8 mouse cellular contexts compared by ENCODE assay signal in the genomic region with DNA sequence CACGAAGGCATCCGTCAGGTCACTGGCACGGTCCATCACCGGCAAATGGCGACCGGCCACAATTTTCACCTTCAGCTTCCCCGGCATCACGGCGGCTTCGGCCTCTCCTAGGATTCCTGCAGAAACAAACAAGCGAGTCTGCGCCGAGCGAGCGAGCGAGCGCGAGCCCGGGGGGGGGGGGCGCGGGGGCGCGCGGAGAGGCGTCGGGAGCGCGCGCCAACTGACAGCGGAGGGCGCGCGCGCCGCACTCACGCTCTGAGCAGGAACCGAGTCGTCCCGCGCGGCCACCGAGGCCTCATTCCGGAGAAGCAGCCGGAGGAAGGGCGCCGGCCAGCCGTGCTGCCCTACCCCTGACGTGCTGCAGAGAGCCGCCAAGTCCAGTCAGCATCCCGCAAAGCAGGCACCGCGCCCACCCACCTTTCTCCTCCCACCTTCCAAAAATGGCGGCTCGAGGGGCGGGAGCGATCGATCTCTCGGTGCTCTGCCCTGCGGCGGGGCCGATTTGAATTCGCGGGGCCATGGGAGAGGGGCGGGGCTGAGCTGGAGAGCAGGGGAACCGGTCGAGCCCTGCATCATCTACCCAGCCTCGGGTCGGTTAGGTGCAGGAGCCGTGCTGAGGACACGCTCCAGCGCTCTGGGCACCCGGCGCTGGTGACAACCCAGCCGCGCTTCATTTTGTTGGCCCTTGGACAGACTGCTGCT. TPM values are rescaled to one million over a fixed set of nuclear protein-coding genes. Genes with fewer than 3 reads are reported as not detected.
A peak's percentile ranks its signal among the peaks of the same experiment; 100 is the strongest.
DNase-seq lines count a peak whose midpoint lies in the region; ATAC-seq and TF ChIP-seq lines count a peak whose summit lies in the region.

A gene (minus strand): TSS at position 461 of the 702 bp plus-strand sequence.

- H3K9me3 ChIP-seq in forebrain, embryonic 14.5 days (replicated peaks; ENCODE audit: control insufficient read depth, low read length) = 0 out of 2 replicates have a peak, but pooled peaks cover 4% of the 10 kb centered on the region

- H3K4me2 ChIP-seq in forebrain, embryonic 14.5 days (ENCODE audit: low read length) = peak within 1 kb of the TSS; percentile 73

- H3K27me3 ChIP-seq in forebrain, embryonic 14.5 days (replicated peaks; ENCODE audit: control insufficient read depth, insufficient read depth, low read length) = no peaks in the 10 kb centered on the region

- peak; percentile 97 for ATAC-seq in forebrain, embryonic 14.5 days
- peak; percentile 95 for ATAC-seq in neutrophil, adult 5-6 weeks (ENCODE audit: extremely low read depth, insufficient number of reproducible peaks, low FRiP score, poor library complexity, severe bottlenecking)

- TF ChIP-seq POLR2A in lung, adult 2 months (IDR thresholded peaks at IDR 0.05; ENCODE audit: borderline replicate concordance, extremely low read depth, low read depth, low read length) = peak; percentile 41; the same call in 1 of the 2 replicates

- no peak for TF ChIP-seq CTCF in lung, adult 2 months (IDR thresholded peaks at IDR 0.05; ENCODE audit: insufficient read depth, low read length)

- peak within 1 kb of the TSS; percentile 97 for H3K27ac ChIP-seq in forebrain, embryonic 14.5 days (ENCODE audit: low read depth, low read length)

- peak within 1 kb of the TSS; percentile 89 for H3K4me3 ChIP-seq in forebrain, embryonic 14.5 days (ENCODE audit: low read depth, low read length)
- H3K4me3 ChIP-seq in lung, adult 2 months (replicated peaks; ENCODE audit: extremely low read depth, low read depth, low read length) = peak within 1 kb of the TSS; percentile 98

- DNase-seq in ES-CJ7 (ENCODE audit: low read depth, low spot score) = peak; percentile 98
- DNase-seq in cerebellum, adult 11 months = peak; percentile 98
- peak; percentile 98 for DNase-seq in forebrain, embryonic 14.5 days (ENCODE audit: low spot score)
- DNase-seq in heart, postnatal 14 days = peak; percentile 96 to 97
- peak; percentile 96 to 97 for DNase-seq in layer of hippocampus, adult 18-20 months (ENCODE audit: low spot score in 2 of 2)
- peak; percentile 96 for DNase-seq in lung, adult 2 months
- peak; percentile 95 to 96 for DNase-seq in thymus, adult 18-20 months

- H3K9ac ChIP-seq in forebrain, embryonic 14.5 days (ENCODE audit: low read length) = peak within 1 kb of the TSS; percentile 96

- intact Hi-C loops in heart, postnatal 14 days (cut with DNase I) = loop anchor here (1.0 kb wide), 1 partner anchor 66 kb away; no protein-coding TSS in a partner anchor

- peaks cover 8% of the 10 kb centered on the region for H3K4me1 ChIP-seq in forebrain, embryonic 14.5 days (ENCODE audit: control insufficient read depth, insufficient read depth, low read length)
- H3K4me1 ChIP-seq in lung, adult 2 months (ENCODE audit: control insufficient read depth, insufficient read depth, low read length) = no peaks in the 10 kb centered on the region; the same call in none of the 2 replicates

- peaks cover 11% of the 10 kb centered on the region for H3K36me3 ChIP-seq in forebrain, embryonic 14.5 days (ENCODE audit: control insufficient read depth, insufficient read depth, low read length)

- under 1% methylated on average over 57 of the region's 75 CpGs for WGBS in forebrain, embryonic 14.5 days
- WGBS in lung, adult 2 months = under 1% methylated on average over 75 of the region's 75 CpGs

RNA-seq across cellular contexts. Expression of the gene that starts here (rescaled TPM):
- polyA plus RNA-seq in forebrain, embryonic 14.5 days (2014; fragmentation: Nextera tagmentation; extraction: Ambion mirVana) = 23.3 and 30.1 TPM in 2 replicates
- total RNA-seq in heart, postnatal 14 days (2021) = 10 to 100 TPM; 19.2 to 20.1 TPM
- total RNA-seq in layer of hippocampus, adult 18-20 months (2021) = 10 to 100 TPM; 85.2 to 88.4 TPM
- polyA plus RNA-seq in lung, adult 2 months (2012; rRNA removed) = 10.1 and 16.7 TPM in 2 replicates
- 40.3 and 43.1 TPM in 2 replicates for total RNA-seq in neutrophil, adult 5-6 weeks (2017)

Comparison
In these comparisons a context has a peak if more than half of its experiments do, and no peak if none do; other contexts are left out.
1. Peak in every context shown above with its lines: DNase-seq, ATAC-seq, H3K4me3 ChIP-seq and H3K27ac ChIP-seq.